Mouse (Mus musculus) neural tube, embryonic 13.5 days (tissue): ENCODE measurements around the gene Styx. TPM values are rescaled to one million over a fixed set of nuclear protein-coding genes. Genes with fewer than 3 reads are reported as not detected.
A peak's percentile ranks its signal among the peaks of the same experiment; 100 is the strongest.

Experiments
- ATAC-seq: fragments of 200-750 bp; cut with Nextera tagmentation; 2 replicates; pipeline ENCODE4 v1.8.0; 2017; ENCODE audit warnings: low read depth, mild to moderate bottlenecking, moderate TSS enrichment, moderate library complexity
- H3K27ac ChIP-seq: fragments of 300-500 bp; sonication (generic); replicated peaks from 2 replicates; pipeline ENCODE4 v1.5.1; 2015; ENCODE audit warnings: moderate library complexity, mild to moderate bottlenecking, inconsistent platforms
- H3K27me3 ChIP-seq: fragments of 300-500 bp; sonication (generic); 2 replicates; pipeline ENCODE4 v1.6.1; 2015; ENCODE audit warnings: mild to moderate bottlenecking, inconsistent platforms
- H3K36me3 ChIP-seq: fragments of 300-500 bp; sonication (generic); 2 replicates; pipeline ENCODE4 v1.6.1; 2015; ENCODE audit warnings: mild to moderate bottlenecking, inconsistent platforms
- H3K4me1 ChIP-seq: fragments of 300-500 bp; sonication (generic); replicated peaks from 2 replicates; pipeline ENCODE4 v1.6.1; 2015; ENCODE audit warnings: inconsistent platforms
- H3K4me2 ChIP-seq: fragments of 300-500 bp; sonication (generic); 2 replicates; pipeline ENCODE4 v1.6.1; 2015; ENCODE audit warnings: inconsistent platforms, mild to moderate bottlenecking, moderate library complexity
- H3K4me3 ChIP-seq: fragments of 300-500 bp; sonication (generic); 2 replicates; pipeline ENCODE4 v1.5.1; 2015; ENCODE audit warnings: mild to moderate bottlenecking, inconsistent platforms
- H3K9ac ChIP-seq: fragments of 300-500 bp; sonication (generic); 2 replicates; pipeline ENCODE4 v1.6.1; 2015; ENCODE audit warnings: moderate library complexity, mild to moderate bottlenecking, inconsistent platforms
- H3K9me3 ChIP-seq: fragments of 300-500 bp; sonication (generic); 2 replicates; pipeline ENCODE4 v1.6.1; 2016; ENCODE audit warnings: inconsistent platforms
- WGBS: fragments of 180-500 bp; shearing (Covaris S2); methylation state at CpG from one replicate; pipeline ENCODE4 v1.1.7; 2015; 5-methylcytosine and 5-hydroxymethylcytosine counted together
- polyA plus RNA-seq: library from polyadenylated mRNA; unstranded; fragments of >200 nt; fragmentation: Nextera tagmentation; extraction: Ambion mirVana; gene quantifications from 2 replicates; pipeline ENCODE4 v1.2.1, GENCODE M21; 2015

The Styx gene
- polyA plus RNA-seq, result 60.1 and 68.3 TPM in 2 replicates

GRCm38 (mm10) chr14:45350931-45351859, at the start of gene Styx:
TSS of gene Styx (plus strand) at chr14:45351093.
- H3K4me1 ChIP-seq, result peaks cover 19% of the 10 kb centered on the region
- peak within 1 kb of the TSS; percentile 77 for H3K4me3 ChIP-seq
- peak within 1 kb of the TSS; percentile 69 for H3K4me2 ChIP-seq
- WGBS, result under 1% methylated on average over 72 of the region's 93 CpGs
- no peaks in the 10 kb centered on the region for H3K27me3 ChIP-seq
- H3K9ac ChIP-seq, result peak within 1 kb of the TSS; percentile 80
- peaks cover 21% of the 10 kb centered on the region for H3K36me3 ChIP-seq
- peak within 1 kb of the TSS; percentile 79 for H3K27ac ChIP-seq
- no peaks in the 10 kb centered on the region for H3K9me3 ChIP-seq
- ATAC-seq, result peak; percentile 99

DNA sequence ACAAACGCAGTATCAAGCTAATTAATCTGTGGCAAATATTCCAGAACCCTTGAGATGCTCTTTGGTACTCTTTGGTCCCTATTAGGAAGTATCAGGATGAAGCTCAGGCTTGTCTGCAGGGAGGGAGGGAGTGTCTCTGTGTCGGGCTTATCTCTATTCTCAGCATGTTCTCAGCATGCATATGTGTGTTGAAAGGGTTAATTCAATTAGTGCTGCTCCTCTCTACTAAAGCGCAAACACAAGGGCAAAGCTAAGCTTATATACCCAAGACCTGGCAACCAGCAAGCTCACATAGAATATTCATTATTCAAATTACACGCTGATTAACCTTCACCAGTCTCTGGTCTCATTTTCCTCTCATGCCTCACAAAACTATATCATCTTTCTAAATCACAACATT, 47.0 kb upstream of the Styx start:
- H3K27me3 ChIP-seq, result no peaks in the 10 kb centered on the region
- H3K4me3 ChIP-seq, result no peak overlapping the region
- H3K27ac ChIP-seq, result no peak overlapping the region
- no peaks in the 10 kb centered on the region for H3K9me3 ChIP-seq
- 43% methylated on average over 4 of the region's 4 CpGs for WGBS
- peaks cover 41% of the 10 kb centered on the region for H3K36me3 ChIP-seq
- no peak overlapping the region for H3K9ac ChIP-seq
- peaks cover 4% of the 10 kb centered on the region; the same call in 1 of the 2 replicates for H3K4me1 ChIP-seq
- peak; percentile 67 for ATAC-seq
- H3K4me2 ChIP-seq, result no peak overlapping the region

DNA sequence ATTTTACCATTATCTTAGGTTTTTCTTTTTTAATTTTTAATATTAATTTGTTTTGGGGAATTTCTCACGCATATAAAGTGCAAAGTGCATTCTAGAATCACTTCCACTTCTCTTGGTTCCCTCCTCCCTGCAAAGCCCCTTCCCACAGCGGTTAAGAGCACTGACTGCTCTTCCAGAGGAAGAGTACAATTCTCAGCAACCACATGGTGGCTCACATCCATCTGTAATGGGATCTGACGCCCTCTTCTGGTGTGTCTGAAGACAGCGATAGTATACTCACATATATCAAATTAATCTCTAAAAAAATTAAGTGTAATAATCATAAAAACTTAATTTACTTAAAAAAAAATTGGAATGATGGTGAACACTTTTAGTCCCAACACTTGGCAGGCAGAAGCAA, 46.5 kb upstream of the Styx start:
- no peak overlapping the region for H3K27ac ChIP-seq
- no peaks in the 10 kb centered on the region for H3K27me3 ChIP-seq
- no peak overlapping the region for H3K9ac ChIP-seq
- 0 out of 2 replicates have a peak, but pooled peaks have one; percentile 30 for ATAC-seq
- no peak overlapping the region for H3K4me2 ChIP-seq
- 72% methylated on average over 4 of the region's 4 CpGs for WGBS
- no peak overlapping the region for H3K4me3 ChIP-seq
- no peaks in the 10 kb centered on the region for H3K9me3 ChIP-seq
- peaks cover 36% of the 10 kb centered on the region for H3K36me3 ChIP-seq
- peaks cover 4% of the 10 kb centered on the region; the same call in 1 of the 2 replicates for H3K4me1 ChIP-seq

GRCm38 (mm10) chr14:45305852-45306251, 45.0 kb upstream of the Styx start:
- Histone ChIP-seq H3K9ac (no peak overlapping the region), H3K36me3 (peaks cover 22% of the 10 kb centered on the region), H3K9me3 (no peaks in the 10 kb centered on the region), H3K4me2 (no peak overlapping the region), H3K4me3 (no peak overlapping the region), H3K27me3 (no peaks in the 10 kb centered on the region), H3K27ac (no peak overlapping the region), H3K4me1 (peaks cover 4% of the 10 kb centered on the region)
- ATAC-seq, result no peak
- 93% methylated on average over 5 of the region's 5 CpGs for WGBS

DNA sequence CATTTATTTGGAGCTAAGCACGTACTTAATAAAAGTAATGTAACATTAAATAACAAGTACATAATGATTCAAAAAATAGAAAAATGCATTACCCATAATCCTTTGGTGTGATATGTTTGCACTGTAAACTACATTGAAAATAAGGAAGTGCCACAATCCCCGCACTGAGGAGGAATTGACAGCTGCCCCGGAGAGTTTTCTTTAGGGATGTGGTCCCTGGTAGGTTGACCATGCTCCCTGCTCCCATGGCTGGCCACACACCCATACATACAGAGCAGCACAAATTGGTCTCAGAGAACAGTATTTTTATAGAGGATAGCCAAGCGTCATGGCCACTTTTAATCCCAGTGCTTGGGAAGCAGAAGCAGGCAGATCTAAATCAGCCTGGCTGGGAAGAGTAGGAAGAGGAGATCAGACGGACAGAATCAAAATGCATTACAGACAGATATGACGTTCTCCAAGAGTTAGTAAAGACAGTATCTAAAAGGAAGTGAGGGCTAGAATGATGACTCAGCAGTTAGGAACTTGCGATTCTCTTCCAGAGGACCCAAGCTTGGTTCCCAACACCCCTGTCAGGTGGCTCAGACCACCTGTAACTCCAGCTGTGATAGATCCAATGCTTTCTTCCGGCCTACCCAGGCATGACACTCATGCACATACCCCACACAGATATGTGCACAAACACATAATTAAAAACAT, 43.1 kb upstream of the Styx start:
- ATAC-seq, result no peak
- Histone ChIP-seq H3K4me1 (peaks cover 4% of the 10 kb centered on the region), H3K27ac (no peak overlapping the region), H3K4me2 (no peak overlapping the region), H3K4me3 (no peak overlapping the region), H3K27me3 (no peaks in the 10 kb centered on the region), H3K9me3 (no peaks in the 10 kb centered on the region), H3K36me3 (0 out of 2 replicates have a peak, but pooled peaks cover 3% of the 10 kb centered on the region), H3K9ac (no peak overlapping the region)
- 94% methylated on average over 8 of the region's 8 CpGs for WGBS

DNA sequence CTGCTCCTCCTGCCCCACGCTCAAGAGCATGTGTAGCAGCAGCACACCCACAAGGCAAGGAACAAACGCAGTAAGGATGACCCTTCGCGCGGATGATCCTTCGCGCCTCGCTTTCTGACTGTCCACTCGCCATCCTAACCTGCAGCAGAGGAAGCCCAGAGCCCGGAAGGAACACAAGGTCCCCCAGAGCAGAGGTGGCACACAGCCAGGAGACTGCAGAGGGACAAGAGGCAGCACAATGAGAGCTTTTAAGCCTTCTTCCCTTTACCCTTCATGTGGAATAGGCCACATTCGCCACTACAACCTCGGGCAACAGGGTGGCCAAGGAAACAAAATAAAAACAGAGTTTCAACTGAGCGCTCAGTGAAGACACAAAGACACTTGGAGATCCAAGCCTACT, 41.2 kb upstream of the Styx start:
- Histone ChIP-seq H3K27ac (no peak overlapping the region), H3K36me3 (no peaks in the 10 kb centered on the region), H3K27me3 (no peaks in the 10 kb centered on the region), H3K4me3 (no peak overlapping the region), H3K4me1 (no peaks in the 10 kb centered on the region; the same call in 1 of the 2 replicates), H3K9me3 (no peaks in the 10 kb centered on the region), H3K9ac (no peak overlapping the region), H3K4me2 (no peak overlapping the region)
- no peak for ATAC-seq
- 89% methylated on average over 13 of the region's 13 CpGs for WGBS

DNA sequence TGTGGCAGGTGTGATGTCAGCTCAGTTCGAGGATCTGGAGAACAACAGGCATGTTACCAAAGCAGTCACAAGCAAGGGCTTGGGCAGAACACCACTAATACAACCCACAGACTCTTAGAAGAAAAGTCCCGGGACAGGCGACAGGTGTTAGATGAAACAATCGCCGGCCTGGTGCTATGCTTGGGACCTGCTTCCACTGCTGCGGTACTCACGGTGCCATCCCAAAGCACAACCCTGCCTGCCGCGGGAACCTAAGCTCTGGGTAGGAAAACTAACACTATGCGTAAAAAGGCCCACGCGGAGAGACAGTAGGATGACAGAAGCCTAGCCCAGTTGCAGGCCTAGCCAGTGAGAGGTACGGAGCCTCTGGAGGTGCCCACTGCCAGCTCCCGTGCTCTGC, 40.8 kb upstream of the Styx start:
- H3K9me3 ChIP-seq, result no peaks in the 10 kb centered on the region
- H3K4me2 ChIP-seq, result no peak overlapping the region
- no peaks in the 10 kb centered on the region for H3K27me3 ChIP-seq
- H3K4me3 ChIP-seq, result no peak overlapping the region
- H3K27ac ChIP-seq, result no peak overlapping the region
- no peak for ATAC-seq
- H3K36me3 ChIP-seq, result no peaks in the 10 kb centered on the region
- 92% methylated on average over 14 of the region's 14 CpGs for WGBS
- no peak overlapping the region for H3K9ac ChIP-seq
- H3K4me1 ChIP-seq, result no peaks in the 10 kb centered on the region; the same call in 1 of the 2 replicates

- ATAC-seq, result no peak
Observed at GRCm38 (mm10) chr14:45316927-45317326, 34.0 kb upstream of the Styx start.

GRCm38 (mm10) chr14:45317921-45318411, 32.9 kb upstream of the Styx start:
- peak overlapping the region; percentile 75 for H3K4me3 ChIP-seq
- no peak; the same call in none of the 2 replicates for ATAC-seq
- H3K4me1 ChIP-seq, result peaks cover 29% of the 10 kb centered on the region
- no peaks in the 10 kb centered on the region for H3K9me3 ChIP-seq
- H3K27me3 ChIP-seq, result no peaks in the 10 kb centered on the region
- H3K4me2 ChIP-seq, result peak overlapping the region; percentile 62
- no peaks in the 10 kb centered on the region for H3K36me3 ChIP-seq
- under 1% methylated on average over 32 of the region's 38 CpGs for WGBS
- peak overlapping the region; percentile 86 for H3K9ac ChIP-seq
- H3K27ac ChIP-seq, result peak overlapping the region; percentile 95

More at GRCm38 (mm10) chr14:45316927-45317326, 34.0 kb upstream of the Styx start:
- Histone ChIP-seq H3K36me3 (no peaks in the 10 kb centered on the region), H3K9me3 (no peaks in the 10 kb centered on the region), H3K4me1 (peaks cover 29% of the 10 kb centered on the region), H3K27ac (no peak overlapping the region), H3K27me3 (no peaks in the 10 kb centered on the region), H3K4me3 (peak overlapping the region; percentile 75), H3K9ac (peak overlapping the region; percentile 86), H3K4me2 (peak overlapping the region; percentile 62)
- 83% methylated on average over 5 of the region's 5 CpGs for WGBS

DNA sequence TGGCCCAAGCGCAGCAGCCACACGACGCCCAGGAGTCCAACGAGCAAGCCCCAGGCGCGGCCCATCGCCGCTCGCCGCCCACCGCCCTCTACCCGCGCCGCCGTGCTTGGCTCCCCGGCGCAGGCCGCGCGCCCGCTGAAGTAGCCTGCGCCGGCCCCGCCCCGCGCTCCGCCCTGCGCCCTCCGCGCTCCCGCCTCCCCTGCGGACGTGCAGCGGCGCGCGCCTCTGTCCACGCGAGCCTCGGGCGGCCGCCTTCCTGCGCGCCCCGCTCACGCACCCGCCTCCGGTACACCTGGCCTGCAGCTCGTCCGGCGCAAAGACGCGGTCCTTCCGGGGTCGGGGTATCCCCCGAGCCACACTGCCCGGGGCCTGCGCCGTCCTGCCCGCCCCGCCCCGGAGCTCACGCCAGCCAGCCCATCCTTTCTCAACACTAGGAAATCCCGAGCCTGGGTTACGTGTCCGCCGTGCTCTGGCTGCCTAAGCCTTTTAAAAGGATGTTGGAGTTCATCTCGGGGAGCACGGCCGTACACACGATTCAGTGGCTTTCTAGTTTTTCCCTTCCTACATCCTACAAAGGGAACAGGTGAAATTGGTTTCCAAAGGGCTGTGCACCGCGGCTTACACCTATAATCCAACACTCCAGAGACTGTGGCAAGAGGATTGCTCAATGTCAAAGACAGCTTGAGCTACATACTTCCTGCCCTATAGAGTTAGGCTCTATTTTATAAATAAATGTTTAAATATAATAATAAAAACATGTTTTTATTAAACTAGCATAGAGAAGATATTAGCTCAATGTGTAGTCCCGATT, 32.3 kb upstream of the Styx start, which contains the start of gene Ero1l:
Ero1l (minus strand) TSS at position 346 of the 811 bp plus-strand sequence.
- peak within 1 kb of the TSS; percentile 86 for H3K9ac ChIP-seq
- peak within 1 kb of the TSS; percentile 95 for H3K27ac ChIP-seq
- no peaks in the 10 kb centered on the region for H3K27me3 ChIP-seq
- H3K36me3 ChIP-seq, result no peaks in the 10 kb centered on the region
- peak; percentile 97 for ATAC-seq
- peaks cover 29% of the 10 kb centered on the region for H3K4me1 ChIP-seq
- peak within 1 kb of the TSS; percentile 62 for H3K4me2 ChIP-seq
- WGBS, result 2% methylated on average over 67 of the region's 74 CpGs
- no peaks in the 10 kb centered on the region for H3K9me3 ChIP-seq
- H3K4me3 ChIP-seq, result peak within 1 kb of the TSS; percentile 75

- no peaks in the 10 kb centered on the region for H3K36me3 ChIP-seq
- no peaks in the 10 kb centered on the region for H3K27me3 ChIP-seq
- peak overlapping the region; percentile 75 for H3K4me3 ChIP-seq
- peak overlapping the region; percentile 62 for H3K4me2 ChIP-seq
- 62% methylated on average over 3 of the region's 3 CpGs for WGBS
- peak overlapping the region; percentile 86; the same call in 1 of the 2 replicates for H3K9ac ChIP-seq
- peaks cover 29% of the 10 kb centered on the region for H3K4me1 ChIP-seq
- no peak for ATAC-seq
- no peaks in the 10 kb centered on the region for H3K9me3 ChIP-seq
- H3K27ac ChIP-seq, result no peak overlapping the region
Observed at GRCm38 (mm10) chr14:45319237-45319610, 31.7 kb upstream of the Styx start.
